Mouse (Mus musculus) myocyte (in vitro differentiated cells): ENCODE measurements around the gene Uba52.

Source experiments
- CEBPB ChIP-seq: IDR thresholded peaks from 2 replicates; pipeline ENCODE4 v1.6.1; 2011; ENCODE audit warnings: mild to moderate bottlenecking, moderate library complexity; ENCODE audit not compliant: poor library complexity, insufficient read depth, severe bottlenecking
- E2F4 ChIP-seq: IDR thresholded peaks from one replicate; pipeline ENCODE4 v1.6.1; 2011; ENCODE audit warnings: mild to moderate bottlenecking, control low read depth, moderate library complexity; ENCODE audit not compliant: insufficient read depth
- MAX ChIP-seq: IDR thresholded peaks from one replicate; pipeline ENCODE4 v1.6.1; 2011; ENCODE audit warnings: low read depth, mild to moderate bottlenecking, control low read depth
- MYOD1 ChIP-seq, 3 experiments: IDR thresholded peaks; one replicate each; pipeline ENCODE4 v1.6.1; 2011; ENCODE audit warnings: control low read depth in 2 of 3, low read depth in 2 of 3, mild to moderate bottlenecking in 2 of 3, moderate library complexity in 1 of 3; ENCODE audit not compliant: insufficient read length in 2 of 3, control insufficient read depth in 1 of 3
- MYOG ChIP-seq, 3 experiments: IDR thresholded peaks; one replicate each; pipeline ENCODE4 v1.6.1; 2011; ENCODE audit warnings: control low read depth in 2 of 3, low read depth in 2 of 3, mild to moderate bottlenecking in 2 of 3; ENCODE audit not compliant: insufficient read length in 2 of 3, control insufficient read depth in 1 of 3, insufficient read depth in 1 of 3
- POLR2A ChIP-seq: IDR thresholded peaks from one replicate; pipeline ENCODE4 v1.6.1; 2011; ENCODE audit warnings: low read depth, mild to moderate bottlenecking, control low read depth, moderate library complexity; ENCODE audit not compliant: insufficient read length
- POLR2AphosphoS2 ChIP-seq: IDR thresholded peaks from one replicate; pipeline ENCODE4 v1.6.1; 2011; ENCODE audit warnings: low read depth, control low read depth; ENCODE audit not compliant: insufficient read length
- REST ChIP-seq: IDR thresholded peaks from one replicate; pipeline ENCODE4 v1.6.1; 2011; ENCODE audit warnings: mild to moderate bottlenecking, control low read depth, moderate library complexity; ENCODE audit not compliant: insufficient read depth, insufficient read length
- SRF ChIP-seq: IDR thresholded peaks from one replicate; pipeline ENCODE4 v1.6.1; 2011; ENCODE audit warnings: low read depth; ENCODE audit not compliant: control insufficient read depth, insufficient read length
- TCF12 ChIP-seq: IDR thresholded peaks from one replicate; pipeline ENCODE4 v1.6.1; 2011; ENCODE audit warnings: mild to moderate bottlenecking, control low read depth; ENCODE audit not compliant: poor library complexity, insufficient read depth, severe bottlenecking
- TCF3 ChIP-seq: IDR thresholded peaks from one replicate; pipeline ENCODE4 v1.6.1; 2011; ENCODE audit warnings: low read depth, control low read depth; ENCODE audit not compliant: insufficient read length
- USF1 ChIP-seq: IDR thresholded peaks from one replicate; pipeline ENCODE4 v1.6.1; 2011; ENCODE audit warnings: low read depth, mild to moderate bottlenecking, control low read depth, moderate library complexity

DNA sequence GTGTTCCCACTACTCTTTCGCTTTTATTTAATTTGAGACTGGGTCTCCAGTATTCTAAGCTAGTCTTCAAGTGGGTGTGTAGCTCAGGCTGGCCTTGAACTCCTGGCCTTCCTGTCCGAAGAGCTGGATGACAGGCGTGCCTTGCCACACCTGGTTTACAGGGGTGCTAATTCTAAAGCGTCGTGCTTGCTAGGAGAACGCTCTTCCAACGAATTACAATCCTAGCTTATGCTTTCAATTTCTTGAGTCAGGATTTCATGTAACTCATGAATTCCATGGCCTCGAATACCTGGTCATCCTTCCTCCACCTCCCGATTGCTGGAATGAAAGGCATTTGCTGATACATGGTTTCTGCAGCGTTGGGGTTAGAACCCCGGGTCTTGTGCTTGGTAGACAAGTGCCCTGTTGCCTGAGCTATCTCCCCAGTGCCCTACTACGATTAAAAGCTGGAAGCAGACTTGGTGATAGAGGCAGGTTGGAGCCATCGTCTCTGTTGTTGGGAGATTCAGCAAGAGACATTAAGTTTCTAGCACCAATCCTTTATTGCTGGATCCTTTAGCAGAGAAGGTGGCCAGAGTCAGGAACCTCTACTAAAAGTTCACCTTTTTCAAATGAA is 17.7 kb upstream of the Uba52 start:
- TF ChIP-seq E2F4 (no peak), CEBPB (no peak), POLR2A (no peak), USF1 (no peak), MAX (no peak), MYOG (IDR thresholded peaks at IDR 0.05; ENCODE audit: control insufficient read depth in 1 of 3, insufficient read depth in 1 of 3, insufficient read length in 2 of 3, low read depth in 2 of 3) (no peak), POLR2AphosphoS2 (no peak), TCF12 (no peak), SRF (no peak), MYOD1 (IDR thresholded peaks at IDR 0.05; ENCODE audit: control insufficient read depth in 1 of 3, insufficient read length in 2 of 3, low read depth in 2 of 3) (no peak), TCF3 (no peak), REST (no peak)
